ENCODE assay signal across 14 mouse cellular contexts in genomic region chr4:43309696-43310338, GRCm38 (mm10). TPM values are rescaled to one million over a fixed set of nuclear protein-coding genes. Genes with fewer than 3 reads are reported as not detected.
DNase-seq lines count a peak whose midpoint lies in the region; ATAC-seq and TF ChIP-seq lines count a peak whose summit lies in the region.
"Had no signal": no experiment of that assay in that cellular context is flagged by ENCODE, and none has a peak within 500 bp of the region (broad histone marks: within the 10 kb centered on the region; RNA-seq: fewer than 3 reads in every experiment).

No protein-coding gene starts in this region.

- H3K27me3 ChIP-seq in hindbrain, embryonic 10.5 days (ENCODE audit: insufficient read depth, poor library complexity, severe bottlenecking) = no peaks in the 10 kb centered on the region
- H3K27me3 ChIP-seq in midbrain, postnatal 0 days (ENCODE audit: insufficient read depth, low read length) = no peaks in the 10 kb centered on the region
- no peaks in the 10 kb centered on the region for H3K27me3 ChIP-seq in intestine, embryonic 15.5 days (replicated peaks)
- H3K27me3 ChIP-seq: CH12.LX; liver, embryonic 13.5 days had no signal

- DNase-seq in NIH3T3 (ENCODE audit: low read depth) (peak; percentile 6), MN1 (ENCODE audit: low spot score) (no peak)
- DNase-seq in hindbrain, embryonic 10.5 days (ENCODE audit: low spot score) = peak; percentile 49
- peak; percentile 14 for DNase-seq in kidney, postnatal 10 days
- DNase-seq in midbrain, postnatal 0 days (ENCODE audit: low spot score) = peak; percentile 34
- DNase-seq in ovary, postnatal 14 days (ENCODE audit: low spot score) = no peak
- no peak for DNase-seq in frontal cortex, postnatal 10 days (ENCODE audit: low spot score in 2 of 2)
- DNase-seq: heart, postnatal 10 days; layer of hippocampus, postnatal 36 days; liver, embryonic 13.5 days; right cerebral cortex, adult 18-20 months had no signal

- H3K4me1 ChIP-seq in hindbrain, embryonic 10.5 days (replicated peaks) = peaks cover 17% of the 10 kb centered on the region
- 0 out of 2 replicates have a peak, but pooled peaks cover 4% of the 10 kb centered on the region for H3K4me1 ChIP-seq in midbrain, postnatal 0 days (ENCODE audit: insufficient read depth, low read length)
- H3K4me1 ChIP-seq in intestine, embryonic 15.5 days (replicated peaks) = no peaks in the 10 kb centered on the region
- H3K4me1 ChIP-seq: liver, embryonic 13.5 days had no signal

- H3K27ac ChIP-seq in hindbrain, embryonic 10.5 days = peak overlapping the region; percentile 83
- H3K27ac ChIP-seq in midbrain, postnatal 0 days (ENCODE audit: low read depth, low read length) = peak overlapping the region; percentile 27; the same call in 1 of the 2 replicates
- H3K27ac ChIP-seq in intestine, embryonic 15.5 days = no peak overlapping the region
- H3K27ac ChIP-seq: liver, embryonic 13.5 days; macrophage had no signal

- no peak overlapping the region for H3K4me2 ChIP-seq in midbrain, postnatal 0 days (ENCODE audit: low read depth, low read length, poor library complexity, severe bottlenecking)
- no peak overlapping the region for H3K4me2 ChIP-seq in intestine, embryonic 15.5 days (replicated peaks)
- H3K4me2 ChIP-seq: liver, embryonic 13.5 days had no signal

- no peak for TF ChIP-seq CTCF in midbrain, postnatal 0 days (IDR thresholded peaks at IDR 0.05)

- H3K9ac ChIP-seq in midbrain, postnatal 0 days (replicated peaks; ENCODE audit: low read length, poor library complexity, severe bottlenecking) = no peak overlapping the region
- no peak overlapping the region for H3K9ac ChIP-seq in intestine, embryonic 15.5 days
- H3K9ac ChIP-seq: liver, embryonic 13.5 days had no signal

- no peaks in the 10 kb centered on the region for H3K36me3 ChIP-seq in hindbrain, embryonic 10.5 days
- H3K36me3 ChIP-seq in midbrain, postnatal 0 days (ENCODE audit: insufficient read depth, low read length) = no peaks in the 10 kb centered on the region
- H3K36me3 ChIP-seq in intestine, embryonic 15.5 days = no peaks in the 10 kb centered on the region
- H3K36me3 ChIP-seq: liver, embryonic 13.5 days had no signal

- H3K9me3 ChIP-seq in hindbrain, embryonic 10.5 days = no peaks in the 10 kb centered on the region
- no peaks in the 10 kb centered on the region for H3K9me3 ChIP-seq in midbrain, postnatal 0 days (ENCODE audit: low read length)
- no peaks in the 10 kb centered on the region for H3K9me3 ChIP-seq in intestine, embryonic 15.5 days
- H3K9me3 ChIP-seq: liver, embryonic 13.5 days had no signal

- 32% methylated on average over 11 of the region's 11 CpGs for WGBS in hindbrain, embryonic 10.5 days
- WGBS in midbrain, postnatal 0 days = 12% methylated on average over 11 of the region's 11 CpGs
- 62% methylated on average over 11 of the region's 11 CpGs for whole genome bisulfite sequencing in intestine, embryonic 15.5 days

- ATAC-seq in midbrain, postnatal 0 days (ENCODE audit: low FRiP score) = peak; percentile 66; the same call in 1 of the 2 replicates
- no peak for ATAC-seq in intestine, embryonic 15.5 days

- no peak overlapping the region for H3K4me3 ChIP-seq in hindbrain, embryonic 10.5 days
- H3K4me3 ChIP-seq in midbrain, postnatal 0 days (ENCODE audit: low read depth, low read length) = no peak overlapping the region
- H3K4me3 ChIP-seq in intestine, embryonic 15.5 days (replicated peaks) = no peak overlapping the region
- H3K4me3 ChIP-seq: liver, embryonic 13.5 days had no signal

RNA-seq across cellular contexts. Expression of gene Atp8b5, which starts 42.9 kb away (rescaled TPM):
- polyA plus RNA-seq in hindbrain, embryonic 10.5 days (2016; fragmentation: Nextera tagmentation; extraction: Ambion mirVana) = 0.18 and 0.26 TPM in 2 replicates
- total RNA-seq in midbrain, postnatal 0 days (2014; rRNA removed) = 0.44 and 0.47 TPM in 2 replicates
- polyA plus RNA-seq in midbrain, postnatal 0 days (2015; fragmentation: Nextera tagmentation; extraction: Ambion mirVana) = 0.17 and 0.54 TPM in 2 replicates
- polyA plus RNA-seq in intestine, embryonic 15.5 days (2015; fragmentation: Nextera tagmentation; extraction: Ambion mirVana) = 0.85 and 1.1 TPM in 2 replicates

Comparison
In these comparisons a context has a peak if more than half of its experiments do, and no peak if none do; other contexts are left out.
1. DNase-seq: peak in NIH3T3 (single experiment), hindbrain, embryonic 10.5 days (single experiment), kidney, postnatal 10 days (single experiment) and midbrain, postnatal 0 days (single experiment); none in MN1 (single experiment), ovary, postnatal 14 days (single experiment) and frontal cortex, postnatal 10 days (0 of 2).